Mouse (Mus musculus): ENCODE data around the gene Shld2. TPM values are rescaled to one million over a fixed set of nuclear protein-coding genes. Genes with fewer than 3 reads are reported as not detected.

The Shld2 gene
- polyA plus RNA-seq, 1 experiment from 2014 or later: 13.6 TPM

- TF ChIP-seq EP300 (IDR thresholded peaks at IDR 0.05; ENCODE audit: low read depth) (no peak), CTCF (IDR thresholded peaks at IDR 0.05; ENCODE audit: low read depth) (no peak)
- Histone ChIP-seq H3K4me3 (ENCODE audit: low read depth, low read length) (no peak overlapping the region), H3K9me3 (ENCODE audit: low read length) (no peaks in the 10 kb centered on the region), H3K27me3 (ENCODE audit: insufficient read depth, low read length) (no peaks in the 10 kb centered on the region), H3K27ac (ENCODE audit: low read depth) (no peak overlapping the region), H3K4me1 (ENCODE audit: insufficient read depth) (no peaks in the 10 kb centered on the region), H3K9ac (replicated peaks) (no peak overlapping the region), H3K4me2 (ENCODE audit: low read depth, low read length) (no peak overlapping the region), H3K36me3 (replicated peaks; ENCODE audit: insufficient read depth, low read length) (no peaks in the 10 kb centered on the region)
- DNase-seq (peak; percentile 33), ATAC-seq (0 out of 2 replicates have a peak, but pooled peaks have one; percentile 51)
- 63% methylated on average over 7 of the region's 7 CpGs for WGBS (ENCODE audit: insufficient replicate concordance)
These were observed 119.9 kb downstream of the Shld2 start for GRCm38 (mm10) chr14:34190361-34190760.

- Histone ChIP-seq H3K4me1 (ENCODE audit: insufficient read depth) (no peaks in the 10 kb centered on the region), H3K4me3 (ENCODE audit: low read depth, low read length) (no peak overlapping the region), H3K9me3 (ENCODE audit: low read length) (no peaks in the 10 kb centered on the region), H3K4me2 (ENCODE audit: low read depth, low read length) (no peak overlapping the region), H3K9ac (replicated peaks) (no peak overlapping the region), H3K36me3 (replicated peaks; ENCODE audit: insufficient read depth, low read length) (no peaks in the 10 kb centered on the region), H3K27me3 (ENCODE audit: insufficient read depth, low read length) (no peaks in the 10 kb centered on the region), H3K27ac (ENCODE audit: low read depth) (no peak overlapping the region)
- WGBS (ENCODE audit: insufficient replicate concordance): 64% methylated on average over 5 of the region's 5 CpGs
- TF ChIP-seq CTCF (IDR thresholded peaks at IDR 0.05; ENCODE audit: low read depth): peak; percentile 80
- no peak for TF ChIP-seq EP300 (IDR thresholded peaks at IDR 0.05; ENCODE audit: low read depth)
- DNase-seq: peak; percentile 74
- peak; percentile 68 for ATAC-seq
These were observed 121.7 kb downstream of the Shld2 start for GRCm38 (mm10) chr14:34188629-34189028.

Other genes with a start within 250 kb of the Shld2 start
- gene Anxa8, start 224.5 kb downstream of the Shld2 start, polyA plus RNA-seq (2015; fragmentation: Nextera tagmentation; extraction: Ambion mirVana): 0.43 and 0.58 TPM in 2 replicates
- not detected in 2 replicates for gene A630023A22Rik, start 207.7 kb downstream of the Shld2 start, polyA plus RNA-seq (2015; fragmentation: Nextera tagmentation; extraction: Ambion mirVana)
- gene Npy4r, start 158.0 kb downstream of the Shld2 start, polyA plus RNA-seq (2015; fragmentation: Nextera tagmentation; extraction: Ambion mirVana): not detected in 2 replicates
- 0.01 and 0.11 TPM in 2 replicates for gene Gprin2, start 108.8 kb downstream of the Shld2 start, polyA plus RNA-seq (2015; fragmentation: Nextera tagmentation; extraction: Ambion mirVana)
- gene Syt15, start 90.9 kb downstream of the Shld2 start, polyA plus RNA-seq (2015; fragmentation: Nextera tagmentation; extraction: Ambion mirVana): 0.07 and 0.11 TPM in 2 replicates
- 159 and 163 TPM in 2 replicates for gene Glud1, start 234 bp upstream of the Shld2 start, polyA plus RNA-seq (2015; fragmentation: Nextera tagmentation; extraction: Ambion mirVana)
- gene Fam25c, start 44.9 kb upstream of the Shld2 start, polyA plus RNA-seq (2015; fragmentation: Nextera tagmentation; extraction: Ambion mirVana): 5.8 and 5.9 TPM in 2 replicates
- 0.34 and 0.72 TPM in 2 replicates for gene Sncg, start 64.3 kb upstream of the Shld2 start, polyA plus RNA-seq (2015; fragmentation: Nextera tagmentation; extraction: Ambion mirVana)
- 3.2 and 3.3 TPM in 2 replicates for gene Mmrn2, start 65.0 kb upstream of the Shld2 start, polyA plus RNA-seq (2015; fragmentation: Nextera tagmentation; extraction: Ambion mirVana)
- 4.7 and 5.0 TPM in 2 replicates for gene Bmpr1a, start 192.8 kb upstream of the Shld2 start, polyA plus RNA-seq (2015; fragmentation: Nextera tagmentation; extraction: Ambion mirVana)
- gene 9230112D13Rik, start 212.3 kb upstream of the Shld2 start, polyA plus RNA-seq (2015; fragmentation: Nextera tagmentation; extraction: Ambion mirVana): not detected in 2 replicates

Measured in liver, postnatal 0 days (tissue).